Mouse (Mus musculus) midbrain, embryonic 14.5 days (tissue): ENCODE data around the gene Cadps. TPM values are rescaled to one million over a fixed set of nuclear protein-coding genes. Genes with fewer than 3 reads are reported as not detected.

Source experiments
- ATAC-seq: fragments of 200-750 bp; cut with Nextera tagmentation; 2 replicates; pipeline ENCODE4 v1.8.0; 2017; ENCODE audit warnings: moderate number of reproducible peaks, moderate library complexity; ENCODE audit not compliant: low FRiP score, low TSS enrichment
- DNase-seq: peaks from one replicate; pipeline ENCODE4 v3.0.0-alpha.2; 2015
- H3K27ac ChIP-seq: fragments of 300-500 bp; sonication (generic); replicated peaks from 2 replicates; pipeline ENCODE4 v1.5.1; 2014; ENCODE audit warnings: mild to moderate bottlenecking, low read depth, low read length, moderate library complexity
- H3K27me3 ChIP-seq: fragments of 300-500 bp; sonication (generic); 2 replicates; pipeline ENCODE4 v1.6.1; 2014; ENCODE audit warnings: low read length, control low read depth, mixed read lengths; ENCODE audit not compliant: control insufficient read depth, insufficient read depth
- H3K36me3 ChIP-seq: fragments of 300-500 bp; sonication (generic); 2 replicates; pipeline ENCODE4 v1.6.1; 2014; ENCODE audit warnings: low read length, control low read depth; ENCODE audit not compliant: control insufficient read depth, insufficient read depth
- H3K4me1 ChIP-seq: fragments of 300-500 bp; sonication (generic); 2 replicates; pipeline ENCODE4 v1.6.1; 2014; ENCODE audit warnings: mild to moderate bottlenecking, antibody characterized with exemption, low read length, control low read depth; ENCODE audit not compliant: control insufficient read depth, insufficient read depth
- H3K4me2 ChIP-seq: fragments of 300-500 bp; sonication (generic); 2 replicates; pipeline ENCODE4 v1.6.1; 2014; ENCODE audit warnings: mild to moderate bottlenecking, low read length, moderate library complexity
- H3K4me3 ChIP-seq: fragments of 300-500 bp; sonication (generic); replicated peaks from 2 replicates; pipeline ENCODE4 v1.5.1; 2014; ENCODE audit warnings: low read depth, low read length
- H3K9ac ChIP-seq: fragments of 300-500 bp; sonication (generic); replicated peaks from 2 replicates; pipeline ENCODE4 v1.6.1; 2014; ENCODE audit warnings: mild to moderate bottlenecking, low read length, moderate library complexity
- H3K9me3 ChIP-seq: fragments of 300-500 bp; sonication (generic); 2 replicates; pipeline ENCODE4 v1.6.1; 2016; ENCODE audit warnings: low read length, control low read depth, mixed read lengths; ENCODE audit not compliant: control insufficient read depth
- WGBS: fragments of 180-500 bp; shearing (Covaris S2); extraction: QIAGEN DNeasy Blood & Tissue Kit; methylation state at CpG from one replicate; pipeline ENCODE4 v1.1.7; 2014; 5-methylcytosine and 5-hydroxymethylcytosine counted together
- polyA plus RNA-seq: library from polyadenylated mRNA; unstranded; fragments of >200 nt; fragmentation: Nextera tagmentation; extraction: Ambion mirVana; gene quantifications from 2 replicates; pipeline ENCODE4 v1.2.1, GENCODE M21; 2014

Gene Cadps
- polyA plus RNA-seq, 1 experiment from 2014 or later, result 59.7 TPM

GRCm38 (mm10) chr14:12455064-12455591 is 367.8 kb downstream of the Cadps start:
- 83% methylated on average over 8 of the region's 8 CpGs for WGBS
- Histone ChIP-seq H3K27ac (no peak overlapping the region), H3K4me3 (no peak overlapping the region), H3K9ac (no peak overlapping the region), H3K4me2 (no peak overlapping the region), H3K36me3 (no peaks in the 10 kb centered on the region), H3K27me3 (no peaks in the 10 kb centered on the region), H3K4me1 (no peaks in the 10 kb centered on the region), H3K9me3 (no peaks in the 10 kb centered on the region)
- DNase-seq, result no peak
- no peak for ATAC-seq

- 77% methylated on average over 3 of the region's 3 CpGs for WGBS
- no peak for ATAC-seq
- H3K27ac ChIP-seq, result no peak overlapping the region
Measured at GRCm38 (mm10) chr14:12450807-12451206, 372.1 kb downstream of the Cadps start.

GRCm38 (mm10) chr14:12448883-12449282 is 374.0 kb downstream of the Cadps start:
- DNase-seq (no peak), ATAC-seq (no peak)
- no peak overlapping the region for H3K27ac ChIP-seq

More at GRCm38 (mm10) chr14:12450807-12451206, 372.1 kb downstream of the Cadps start:
- Histone ChIP-seq H3K4me2 (no peak overlapping the region), H3K36me3 (no peaks in the 10 kb centered on the region), H3K9me3 (no peaks in the 10 kb centered on the region), H3K9ac (no peak overlapping the region), H3K27me3 (no peaks in the 10 kb centered on the region), H3K4me1 (no peaks in the 10 kb centered on the region), H3K4me3 (no peak overlapping the region)
- no peak for DNase-seq

GRCm38 (mm10) chr14:12441019-12441418 is 381.9 kb downstream of the Cadps start:
- Histone ChIP-seq H3K9ac (no peak overlapping the region), H3K9me3 (no peaks in the 10 kb centered on the region), H3K36me3 (peaks cover 19% of the 10 kb centered on the region; the same call in 1 of the 2 replicates), H3K4me2 (no peak overlapping the region), H3K27ac (no peak overlapping the region), H3K4me1 (no peaks in the 10 kb centered on the region), H3K4me3 (no peak overlapping the region), H3K27me3 (no peaks in the 10 kb centered on the region)
- DNase-seq, result no peak
- no peak for ATAC-seq
- 26% methylated on average over 2 of the region's 2 CpGs for WGBS

More at GRCm38 (mm10) chr14:12448883-12449282, 374.0 kb downstream of the Cadps start:
- Histone ChIP-seq H3K27me3 (no peaks in the 10 kb centered on the region), H3K4me1 (no peaks in the 10 kb centered on the region), H3K4me3 (no peak overlapping the region), H3K36me3 (no peaks in the 10 kb centered on the region), H3K4me2 (no peak overlapping the region), H3K9ac (no peak overlapping the region), H3K9me3 (no peaks in the 10 kb centered on the region)
- WGBS, result 92% methylated on average over 6 of the region's 6 CpGs

- Histone ChIP-seq H3K4me1 (no peaks in the 10 kb centered on the region), H3K27ac (no peak overlapping the region)
- WGBS, result 75% methylated on average over 4 of the region's 4 CpGs
Measured at GRCm38 (mm10) chr14:12437976-12438375, 384.9 kb downstream of the Cadps start.

GRCm38 (mm10) chr14:12437422-12437821 is 385.5 kb downstream of the Cadps start:
- Histone ChIP-seq H3K9me3 (no peaks in the 10 kb centered on the region), H3K4me2 (no peak overlapping the region), H3K4me1 (no peaks in the 10 kb centered on the region), H3K27ac (no peak overlapping the region), H3K9ac (no peak overlapping the region), H3K36me3 (peaks cover 24% of the 10 kb centered on the region; the same call in 1 of the 2 replicates), H3K4me3 (no peak overlapping the region), H3K27me3 (no peaks in the 10 kb centered on the region)
- ATAC-seq, result no peak
- no peak for DNase-seq
- 88% methylated on average over 7 of the region's 7 CpGs for WGBS

More at GRCm38 (mm10) chr14:12437976-12438375, 384.9 kb downstream of the Cadps start:
- Histone ChIP-seq H3K4me2 (no peak overlapping the region), H3K27me3 (no peaks in the 10 kb centered on the region), H3K36me3 (peaks cover 24% of the 10 kb centered on the region; the same call in 1 of the 2 replicates), H3K9me3 (no peaks in the 10 kb centered on the region), H3K4me3 (no peak overlapping the region), H3K9ac (no peak overlapping the region)
- no peak for ATAC-seq
- DNase-seq, result no peak

GRCm38 (mm10) chr14:12436903-12437368 is 385.9 kb downstream of the Cadps start:
- 90% methylated on average over 14 of the region's 14 CpGs for WGBS
- ATAC-seq, result no peak
- no peaks in the 10 kb centered on the region for H3K4me1 ChIP-seq

GRCm38 (mm10) chr14:12428021-12428654 is 394.7 kb downstream of the Cadps start:
- Histone ChIP-seq H3K4me1 (no peaks in the 10 kb centered on the region), H3K9ac (no peak overlapping the region), H3K27ac (no peak overlapping the region), H3K4me2 (no peak overlapping the region), H3K36me3 (peaks cover 2% of the 10 kb centered on the region; the same call in 1 of the 2 replicates), H3K9me3 (no peaks in the 10 kb centered on the region), H3K4me3 (no peak overlapping the region), H3K27me3 (no peaks in the 10 kb centered on the region)
- WGBS, result 60% methylated on average over 8 of the region's 8 CpGs
- peak; percentile 16 for DNase-seq
- ATAC-seq, result no peak

More at GRCm38 (mm10) chr14:12436903-12437368, 385.9 kb downstream of the Cadps start:
- Histone ChIP-seq H3K36me3 (peaks cover 24% of the 10 kb centered on the region; the same call in 1 of the 2 replicates), H3K27ac (no peak overlapping the region), H3K27me3 (no peaks in the 10 kb centered on the region), H3K4me2 (no peak overlapping the region), H3K9me3 (no peaks in the 10 kb centered on the region), H3K9ac (no peak overlapping the region), H3K4me3 (no peak overlapping the region)
- DNase-seq, result no peak

GRCm38 (mm10) chr14:12425311-12425710 is 397.6 kb downstream of the Cadps start:
- peaks cover 2% of the 10 kb centered on the region; the same call in 1 of the 2 replicates for H3K36me3 ChIP-seq
- 73% methylated on average over 6 of the region's 6 CpGs for WGBS
- H3K4me2 ChIP-seq, result no peak overlapping the region
- no peak for DNase-seq
- H3K27me3 ChIP-seq, result no peaks in the 10 kb centered on the region
- no peak overlapping the region for H3K4me3 ChIP-seq
- no peak overlapping the region for H3K9ac ChIP-seq
- H3K9me3 ChIP-seq, result no peaks in the 10 kb centered on the region
- H3K4me1 ChIP-seq, result no peaks in the 10 kb centered on the region
- no peak for ATAC-seq
- no peak overlapping the region for H3K27ac ChIP-seq
